Mouse (Mus musculus) adrenal gland, postnatal 4 days (tissue): ENCODE data around the gene Reep1. TPM values are rescaled to one million over a fixed set of nuclear protein-coding genes. Genes with fewer than 3 reads are reported as not detected.

Experiments used
- DNase-seq, 2 experiments: peaks; one replicate each; pipeline ENCODE4 v3.0.0; 2021 to 2022; ENCODE audit warnings: low spot score in 2 of 2, mixed read lengths in 2 of 2
- long read RNA-seq, 2 experiments: library from polyadenylated mRNA; stranded (forward); transcript quantifications; one replicate each; pipeline ENCODE4 v2.0.0; 2021
- total RNA-seq, 2 experiments: library from RNA; stranded (reverse); gene quantifications; 2 replicates each; pipeline ENCODE4 v1.2.3; 2021

Gene Reep1
- 10 to 100 TPM; 22.3 to 24.4 TPM for total RNA-seq
- long read RNA-seq, experiment 1, transcript Reep1-201 (7 exons, 3,924 nt), result major isoform, 11 of 15 reads
- long read RNA-seq, experiment 1, partial matches to known transcripts, result 1 of 15 reads
- long read RNA-seq, experiment 1, other reads (novel, unspliced or antisense), result 2 of 15 reads
- long read RNA-seq, experiment 2, transcript Reep1-201 (7 exons, 3,924 nt), result major isoform, 33 of 49 reads
- long read RNA-seq, experiment 2, partial matches to known transcripts, result 7 of 49 reads
- long read RNA-seq, experiment 2, other reads (novel, unspliced or antisense), result 8 of 49 reads

DNA sequence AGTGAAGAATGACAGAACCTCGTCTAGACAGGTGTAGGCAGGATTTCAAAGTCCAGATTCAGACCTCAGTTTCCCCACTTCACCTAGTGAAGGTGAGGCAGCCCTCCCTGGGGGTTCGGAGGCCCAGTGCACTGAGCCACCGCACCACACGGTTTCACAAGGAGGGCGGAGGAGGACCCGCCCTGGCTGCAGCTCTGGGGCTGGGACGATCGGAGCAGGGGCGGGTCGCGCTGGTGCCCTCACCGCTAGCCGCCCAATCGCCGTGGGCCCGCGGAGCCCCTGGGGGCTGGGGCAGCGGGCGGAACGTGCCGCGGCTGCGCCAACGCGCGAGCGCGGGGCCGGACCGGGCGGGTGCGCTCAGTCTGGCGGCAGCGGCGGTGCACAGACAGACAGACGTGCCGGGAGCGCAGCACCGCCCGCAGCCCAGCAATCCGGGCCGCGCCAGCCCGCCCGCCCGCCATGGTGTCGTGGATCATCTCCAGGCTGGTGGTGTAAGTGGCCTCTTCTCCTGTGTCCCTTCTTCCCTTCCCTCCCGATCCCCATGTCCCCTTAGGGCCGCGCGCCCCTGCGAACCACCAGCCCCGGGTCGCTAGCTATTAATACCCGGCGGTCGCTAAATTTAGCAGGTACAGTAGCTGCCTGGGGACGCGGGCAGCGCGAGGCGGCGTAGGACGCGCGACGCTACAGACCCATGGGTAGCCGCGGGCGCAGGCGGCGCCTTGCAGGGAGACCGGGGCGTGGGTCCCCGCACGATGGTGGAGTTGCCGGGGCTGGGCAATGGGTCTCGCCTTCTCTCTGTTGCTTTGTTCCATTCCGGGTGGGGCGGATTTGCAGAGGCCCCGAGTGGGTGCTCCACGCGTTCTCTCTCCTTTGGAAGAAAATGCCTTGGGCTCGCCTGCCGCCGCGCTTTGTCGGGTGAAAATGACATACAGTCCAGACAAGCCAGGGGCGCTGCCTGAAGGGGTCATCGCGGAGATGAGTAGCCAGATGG, at the start of gene Reep1:
Reep1 (plus strand) TSS at position 51 of the 991 bp plus-strand sequence.
- peak; percentile 32 to 48 for DNase-seq

GRCm38 (mm10) chr6:71658290-71658689, 49.1 kb upstream of the Reep1 start:
- no peak for DNase-seq

DNA sequence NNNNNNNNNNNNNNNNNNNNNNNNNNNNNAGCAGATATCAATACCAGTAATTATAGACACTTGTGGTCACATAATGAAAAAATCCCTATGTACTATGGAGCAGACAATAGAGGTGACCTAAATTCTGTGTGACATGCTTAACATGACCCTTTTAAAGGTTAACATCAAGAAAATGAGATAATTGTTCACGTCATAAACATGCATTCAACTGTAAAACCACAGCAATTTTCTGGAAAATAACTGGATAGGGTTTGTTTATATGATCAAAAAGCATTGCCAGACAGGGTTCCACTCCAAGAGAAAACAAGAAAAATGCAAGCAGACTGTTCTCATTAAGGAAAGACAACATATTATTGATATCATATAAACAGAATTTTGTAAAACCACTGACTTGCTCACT, 42.9 kb upstream of the Reep1 start:
- no peak for DNase-seq

DNA sequence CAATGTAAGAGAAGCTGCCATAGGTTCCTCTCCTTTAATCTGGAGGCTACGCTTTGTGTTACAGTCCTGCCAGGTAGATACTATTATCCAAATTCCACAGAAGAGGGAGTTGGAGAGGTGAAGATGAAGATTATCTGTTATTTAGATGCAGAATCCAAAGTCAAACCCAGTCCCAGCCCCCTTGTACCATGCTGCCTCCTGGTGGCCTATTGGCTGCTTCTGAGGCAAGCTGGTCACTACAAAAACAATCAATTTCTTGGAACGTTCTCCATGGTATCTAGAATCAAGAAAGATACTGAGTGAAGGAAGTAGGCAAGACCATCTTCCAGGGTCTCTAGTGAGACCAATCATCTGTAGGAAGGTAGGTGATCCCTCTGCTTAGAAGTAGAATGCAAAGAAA, 34.2 kb upstream of the Reep1 start:
- no peak for DNase-seq

DNA sequence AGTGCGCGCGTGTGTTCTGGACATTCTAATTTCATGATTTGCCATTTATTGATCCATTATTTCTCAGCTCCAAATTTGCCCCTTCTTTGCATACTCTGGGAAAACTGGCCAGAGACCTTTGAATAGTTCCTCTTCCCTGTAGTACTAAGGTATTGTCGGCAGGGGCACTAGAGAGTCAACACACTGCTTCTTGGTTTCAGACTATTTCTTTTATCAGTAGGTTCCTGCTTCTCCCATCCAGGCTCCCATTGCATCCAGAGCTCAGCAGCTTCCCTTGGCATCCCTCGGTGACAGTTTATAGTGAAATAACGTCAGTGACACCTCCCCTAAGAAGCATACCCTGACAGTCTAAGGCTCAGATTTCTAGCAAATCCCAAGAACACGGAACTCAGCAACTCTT, 28.5 kb upstream of the Reep1 start:
- DNase-seq, result no peak

- DNase-seq, result no peak
These were observed 12.2 kb upstream of the Reep1 start for GRCm38 (mm10) chr6:71695150-71695549.

DNA sequence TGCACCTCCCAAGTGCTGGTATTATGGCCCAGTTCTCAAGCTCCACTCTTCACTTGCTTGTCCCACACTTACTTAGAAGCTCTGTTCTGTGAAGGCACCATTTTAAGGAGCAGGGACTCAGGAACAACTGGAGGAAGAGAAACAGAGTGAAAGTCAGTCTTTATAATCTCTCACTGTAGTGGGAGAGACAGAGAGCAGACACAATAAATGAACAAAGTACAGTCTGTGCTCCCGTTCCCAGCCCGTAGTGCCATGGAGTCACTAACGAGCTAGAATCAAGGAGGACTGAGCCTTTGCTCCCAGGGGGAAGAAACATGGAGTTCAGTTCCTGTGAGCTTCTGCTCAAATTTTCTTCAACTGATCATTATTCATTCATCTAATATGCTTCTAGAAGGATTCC, 11.8 kb upstream of the Reep1 start:
- DNase-seq, result no peak

DNA sequence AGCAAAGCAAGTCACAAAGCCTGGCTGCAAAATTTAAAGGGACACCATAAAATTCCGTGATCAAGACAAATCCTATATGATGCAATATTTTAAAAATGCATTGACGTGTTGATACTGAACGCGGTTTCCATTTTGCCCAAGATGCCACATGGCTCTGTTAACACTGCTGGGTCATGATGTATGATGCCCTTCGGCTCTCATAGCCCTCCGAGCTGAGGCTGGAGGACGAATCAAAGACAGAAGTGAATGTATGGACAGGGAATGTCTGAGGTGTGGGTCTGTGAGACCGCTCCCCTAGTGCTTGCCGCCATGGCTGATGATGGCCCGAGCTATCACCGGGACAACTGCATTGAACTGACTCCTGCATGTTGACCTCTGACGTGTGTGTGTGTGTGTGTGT, 490 bp upstream of the Reep1 start:
- no peak for DNase-seq

DNA sequence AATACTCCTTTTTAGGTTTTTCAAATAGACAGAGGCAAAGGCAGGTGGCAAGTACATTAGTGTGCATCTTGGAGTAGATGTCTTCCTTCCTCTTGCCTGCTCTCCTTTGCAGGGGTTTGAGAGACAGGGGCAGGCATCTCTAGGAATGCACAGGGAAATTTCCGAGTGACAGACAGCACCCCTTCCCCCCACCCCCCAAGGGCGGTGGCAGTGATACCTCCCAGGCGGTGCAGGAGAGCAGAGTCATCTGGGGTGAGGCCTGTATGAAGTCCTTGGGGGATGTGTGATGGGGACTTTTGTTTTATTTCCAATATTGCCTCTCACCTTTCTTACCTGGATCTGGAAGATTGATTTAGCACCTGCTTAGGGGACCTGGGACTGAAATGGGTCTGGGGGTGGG, 1.2 kb downstream of the Reep1 start:
- DNase-seq, result no peak

DNA sequence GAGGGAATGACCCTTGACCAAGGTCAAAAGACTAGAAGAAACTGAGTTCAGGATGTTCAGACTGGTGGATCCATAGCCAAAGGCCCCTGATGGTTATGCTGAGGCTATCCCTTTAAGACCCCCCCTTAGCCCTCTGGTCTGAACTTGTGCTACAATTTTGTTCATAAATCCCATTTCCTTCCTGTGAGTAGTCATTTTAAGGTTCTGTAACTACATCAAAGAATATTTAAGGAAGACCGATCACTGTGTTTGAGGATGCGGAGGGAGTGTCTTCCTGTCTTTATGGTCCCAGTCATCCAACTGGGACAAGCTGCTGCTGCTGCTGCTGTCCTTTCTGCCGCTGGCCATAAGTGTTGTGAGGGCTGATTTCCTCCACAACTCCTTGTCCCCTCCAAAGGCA, 3.0 kb downstream of the Reep1 start:
- no peak for DNase-seq

GRCm38 (mm10) chr6:71711201-71711600, 3.8 kb downstream of the Reep1 start:
- DNase-seq, result no peak

GRCm38 (mm10) chr6:71713532-71713931, 6.2 kb downstream of the Reep1 start:
- no peak for DNase-seq

DNA sequence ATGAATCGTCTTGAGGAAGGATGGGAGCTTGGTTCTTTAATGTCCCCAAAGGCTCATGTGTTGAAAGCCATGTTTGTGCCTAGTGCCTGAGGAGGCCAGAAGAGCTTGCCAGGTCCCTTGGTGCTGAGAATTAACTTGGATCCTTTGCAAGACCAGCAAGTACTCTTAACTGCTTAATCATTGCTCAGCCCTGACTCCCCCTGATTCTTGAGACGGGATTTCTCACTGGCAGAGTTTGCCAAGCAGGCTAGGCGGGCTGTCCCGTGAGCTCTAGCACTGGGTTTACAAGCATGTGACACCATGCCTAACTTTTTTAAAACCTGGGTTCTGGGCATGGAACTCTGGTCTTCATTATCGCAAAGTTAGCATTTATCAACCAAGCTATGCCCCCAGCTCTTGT, 7.6 kb downstream of the Reep1 start:
- no peak for DNase-seq

- DNase-seq, result no peak
These were observed 9.1 kb downstream of the Reep1 start for GRCm38 (mm10) chr6:71716434-71716833.

DNA sequence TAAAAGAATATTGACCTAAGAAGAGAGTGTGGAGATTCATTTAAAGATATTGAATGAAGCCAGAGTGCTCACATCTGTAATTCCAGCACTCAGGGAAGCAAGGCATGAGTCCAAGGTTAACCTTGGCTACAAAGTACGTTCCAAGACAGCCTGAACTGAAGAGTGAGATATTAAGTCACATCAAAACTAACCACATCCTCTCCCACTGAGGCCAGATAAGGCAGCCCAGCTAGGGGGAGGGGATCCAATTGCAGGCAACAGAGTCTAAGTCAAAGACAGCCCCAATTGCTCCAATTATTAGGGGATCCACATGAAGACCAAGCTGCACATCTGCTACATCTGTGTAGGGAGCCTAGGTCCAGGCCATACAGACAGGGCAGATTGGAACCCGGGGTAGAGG, 11.0 kb downstream of the Reep1 start:
- no peak for DNase-seq

DNA sequence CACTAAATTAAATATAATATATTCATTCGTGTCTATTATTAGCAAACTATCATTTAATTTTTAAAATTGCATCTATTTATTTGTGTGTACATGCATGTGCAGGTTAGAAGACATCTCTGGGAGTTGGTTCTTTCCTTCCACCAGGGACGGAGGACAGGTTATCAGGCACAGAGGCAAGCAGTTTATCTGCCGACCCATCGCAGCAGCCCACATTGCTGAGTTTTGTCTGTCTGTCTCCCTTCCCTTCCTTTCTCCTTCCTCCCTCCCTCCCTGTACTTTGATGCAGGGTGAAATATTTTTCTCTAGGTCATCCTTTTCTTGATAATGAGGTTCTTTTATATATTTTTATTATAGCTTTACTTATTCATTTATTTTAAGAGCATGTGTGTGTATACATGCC, 11.9 kb downstream of the Reep1 start:
- DNase-seq, result no peak

DNA sequence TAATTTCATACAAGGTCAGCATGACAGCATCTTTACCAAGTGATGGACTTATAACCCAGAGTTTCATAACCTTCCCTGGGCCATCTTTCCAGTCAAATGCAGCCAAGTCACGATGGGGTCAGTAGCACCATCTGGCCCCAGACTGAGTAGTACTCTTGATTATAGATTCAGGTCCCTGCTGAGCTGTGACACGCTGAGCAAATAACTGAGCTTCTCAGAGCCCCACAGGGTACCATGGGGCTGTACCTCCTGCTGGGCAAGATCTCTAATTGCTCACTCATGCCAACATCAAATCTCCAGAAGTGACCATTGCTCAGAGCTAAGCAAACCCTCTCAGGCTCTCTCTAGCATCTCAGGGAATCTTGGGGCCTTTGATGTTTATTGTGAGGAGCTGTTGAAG, 15.6 kb downstream of the Reep1 start:
- no peak for DNase-seq

DNA sequence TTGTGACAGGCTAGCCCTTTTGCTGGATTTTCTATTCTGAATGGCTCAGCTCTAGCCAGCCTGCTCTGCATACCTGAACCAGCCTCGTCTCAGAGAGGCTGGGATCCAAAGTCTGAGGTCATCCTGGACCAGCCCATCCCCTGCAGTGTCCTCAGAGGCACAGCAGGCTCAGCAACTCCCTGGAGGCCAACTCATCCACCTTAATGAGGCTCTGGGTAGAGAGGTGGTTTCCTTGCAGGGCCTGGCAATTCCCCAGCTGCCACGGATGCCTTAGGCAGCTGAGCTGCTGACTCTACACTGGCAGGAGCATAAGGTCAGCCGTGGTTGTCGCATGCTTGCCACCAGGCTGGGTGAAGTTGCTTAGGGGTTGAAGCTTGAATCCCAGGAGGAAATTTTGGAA, 16.2 kb downstream of the Reep1 start:
- DNase-seq, result no peak

GRCm38 (mm10) chr6:71726710-71727109, 19.3 kb downstream of the Reep1 start:
- no peak for DNase-seq

DNA sequence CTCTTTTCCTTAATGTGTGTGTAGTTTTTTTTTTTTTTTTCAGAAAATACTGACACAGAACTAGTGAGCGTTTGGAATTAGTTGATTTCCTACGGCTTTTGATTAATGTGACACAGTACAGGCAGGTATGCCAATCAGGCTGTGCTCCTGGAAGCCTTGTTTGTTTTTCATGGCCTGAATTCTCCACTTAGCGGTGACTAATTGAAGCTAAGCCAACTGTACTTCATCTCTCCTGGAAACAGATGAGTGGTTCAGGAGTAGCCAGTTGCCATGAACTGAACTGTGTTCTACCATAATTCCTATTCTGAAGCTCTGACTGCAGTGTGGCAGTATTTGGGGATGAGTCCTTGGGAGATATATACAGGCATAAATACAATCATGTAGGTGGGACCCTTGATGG, 20.9 kb downstream of the Reep1 start:
- no peak for DNase-seq

DNA sequence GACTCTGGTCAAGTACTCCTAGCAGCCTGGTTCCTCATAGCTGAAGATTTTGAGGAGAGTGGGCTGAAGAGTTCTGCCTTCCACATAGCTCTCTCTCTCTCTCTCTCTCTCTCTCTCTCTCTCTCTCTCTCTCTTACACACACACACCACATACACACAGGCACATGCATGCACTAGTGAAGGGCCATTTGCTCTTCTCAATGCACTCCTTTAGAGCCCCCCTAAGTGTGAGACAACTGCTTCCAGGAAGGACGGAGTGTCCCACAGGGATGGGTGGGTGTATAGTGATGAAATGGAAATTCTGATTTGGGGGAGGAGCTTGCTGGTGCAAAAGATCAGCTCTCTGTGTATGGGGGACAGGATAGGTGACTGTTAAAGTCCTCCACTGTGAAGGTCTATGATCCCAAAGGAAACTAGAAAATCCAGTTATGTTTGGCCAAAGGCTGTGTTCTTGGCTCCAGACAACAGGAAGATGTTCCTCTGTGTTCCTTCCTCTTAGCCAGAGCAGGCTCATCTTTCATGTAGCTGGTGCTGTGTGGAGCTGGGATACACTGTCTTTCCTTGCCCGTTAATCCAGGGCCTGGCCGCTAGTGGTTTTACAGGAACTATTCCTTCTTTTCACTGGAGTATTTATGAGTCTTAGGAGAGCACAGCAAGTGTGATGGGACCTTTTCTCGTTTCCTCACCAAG, 27.7 kb downstream of the Reep1 start:
- no peak for DNase-seq

DNA sequence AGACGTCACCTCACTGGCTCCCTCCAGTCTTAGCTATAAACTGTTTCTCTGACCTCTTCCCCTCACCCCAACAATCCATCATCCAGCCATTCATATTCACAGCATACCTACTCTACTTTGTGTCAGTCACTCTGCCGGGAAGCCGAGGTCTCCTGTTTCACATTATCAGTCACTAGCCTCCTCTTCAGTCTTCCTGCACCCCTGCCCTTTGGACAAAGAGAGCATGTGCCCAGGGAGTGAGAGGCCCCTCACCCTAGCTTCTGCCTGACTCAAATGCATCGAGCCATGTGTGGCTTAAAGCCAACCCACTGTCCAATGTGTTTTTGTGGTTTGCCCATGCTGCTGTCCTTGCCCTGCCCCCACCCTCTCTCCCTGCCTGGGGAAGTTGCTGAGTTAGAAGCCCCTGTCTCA, 28.2 kb downstream of the Reep1 start:
- DNase-seq, result no peak
